Mouse (Mus musculus): ENCODE data around the gene Dpp9. TPM values are rescaled to one million over a fixed set of nuclear protein-coding genes. Genes with fewer than 3 reads are reported as not detected.
A peak's percentile ranks its signal among the peaks of the same experiment; 100 is the strongest.

The Dpp9 gene
- polyA plus RNA-seq, 1 experiment from 2014 or later: 40.9 TPM

DNA sequence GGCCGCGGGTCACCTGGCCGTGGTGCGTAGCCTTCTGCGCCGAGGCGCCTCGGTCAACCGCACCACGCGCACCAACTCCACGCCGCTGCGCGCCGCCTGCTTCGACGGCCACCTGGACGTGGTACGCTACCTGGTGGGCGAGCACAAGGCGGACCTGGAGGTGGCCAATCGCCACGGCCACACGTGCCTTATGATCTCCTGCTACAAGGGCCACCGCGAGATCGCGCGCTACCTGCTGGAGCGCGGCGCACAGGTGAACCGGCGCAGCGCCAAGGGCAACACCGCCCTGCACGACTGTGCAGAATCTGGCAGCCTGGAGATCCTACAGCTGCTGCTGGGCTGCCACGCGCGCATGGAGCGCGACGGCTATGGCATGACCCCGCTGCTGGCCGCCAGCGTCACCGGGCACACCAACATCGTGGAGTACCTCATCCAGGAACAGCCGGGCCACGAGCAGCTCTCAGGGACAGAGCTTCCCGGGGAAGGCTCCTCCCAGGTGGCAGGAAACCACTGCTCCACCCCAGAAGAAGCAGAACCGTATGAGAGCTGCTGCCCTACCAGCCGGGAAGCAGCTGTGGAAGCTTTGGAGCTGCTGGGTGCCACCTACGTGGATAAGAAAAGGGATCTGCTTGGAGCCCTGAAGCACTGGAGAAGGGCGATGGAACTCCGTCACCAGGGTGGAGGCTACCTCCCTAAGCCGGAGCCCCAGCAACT, 38.6 kb upstream of the Dpp9 start:
- H3K4me3 ChIP-seq (replicated peaks): peak overlapping the region; percentile 69
- peak overlapping the region; percentile 50 for H3K9ac ChIP-seq
- no peak for ATAC-seq (ENCODE audit: insufficient number of reproducible peaks, low FRiP score, low TSS enrichment, low read depth)
- H3K4me1 ChIP-seq: peaks cover 61% of the 10 kb centered on the region
- H3K27me3 ChIP-seq: no peaks in the 10 kb centered on the region
- 8% methylated on average over 58 of the region's 58 CpGs for WGBS
- peak overlapping the region; percentile 97 for H3K4me2 ChIP-seq (replicated peaks)
- H3K27ac ChIP-seq (replicated peaks): 0 out of 2 replicates have a peak overlapping the region, but pooled peaks have one; percentile 58
- H3K9me3 ChIP-seq (replicated peaks): no peaks in the 10 kb centered on the region
- peaks cover 42% of the 10 kb centered on the region for H3K36me3 ChIP-seq

DNA sequence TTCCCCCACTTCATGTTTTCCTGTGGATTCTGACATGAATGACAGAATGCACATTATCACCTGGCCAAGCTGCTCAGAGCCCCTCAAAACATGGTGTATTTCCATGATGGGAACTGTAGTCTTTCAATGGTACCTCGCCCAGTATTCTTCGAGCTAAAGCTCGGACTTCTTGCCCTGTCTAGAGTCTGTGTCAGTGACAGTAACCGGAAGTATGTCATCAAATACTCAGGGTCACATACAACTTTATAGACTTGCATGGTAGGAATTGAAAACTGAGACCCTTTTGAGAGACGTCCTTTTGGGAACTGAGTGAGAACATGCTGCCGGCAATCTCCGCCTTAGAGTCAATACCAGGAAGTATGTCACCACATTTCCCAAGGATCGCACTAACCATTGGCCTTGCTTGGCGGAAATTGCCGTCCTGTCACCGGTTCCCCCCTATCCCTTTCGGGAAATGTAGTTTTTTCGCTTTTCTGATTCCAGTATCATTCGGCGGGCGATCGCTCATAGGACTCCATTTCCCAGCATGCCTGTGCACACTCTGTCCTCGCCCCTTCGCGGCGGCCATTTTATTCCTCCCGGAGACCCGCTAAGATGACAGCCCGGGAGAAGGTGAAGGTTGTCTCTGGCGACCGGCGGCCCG, 37.7 kb upstream of the Dpp9 start, which contains the start of gene Fem1a:
Gene Fem1a (plus strand): TSS at position 572 of the 643 bp plus-strand sequence.
- H3K9me3 ChIP-seq (replicated peaks): no peaks in the 10 kb centered on the region
- H3K27ac ChIP-seq (replicated peaks): peak within 1 kb of the TSS; percentile 95
- peaks cover 53% of the 10 kb centered on the region for H3K4me1 ChIP-seq
- WGBS: under 1% methylated on average over 28 of the region's 28 CpGs
- H3K9ac ChIP-seq: peak within 1 kb of the TSS; percentile 50
- H3K27me3 ChIP-seq: no peaks in the 10 kb centered on the region
- H3K4me2 ChIP-seq (replicated peaks): peak within 1 kb of the TSS; percentile 97
- ATAC-seq (ENCODE audit: insufficient number of reproducible peaks, low FRiP score, low TSS enrichment, low read depth): peak; percentile 90
- H3K4me3 ChIP-seq (replicated peaks): peak within 1 kb of the TSS; percentile 69
- peaks cover 34% of the 10 kb centered on the region for H3K36me3 ChIP-seq

- Histone ChIP-seq H3K4me2 (replicated peaks) (peak overlapping the region; percentile 65), H3K4me1 (peaks cover 51% of the 10 kb centered on the region), H3K9ac (peak overlapping the region; percentile 24), H3K9me3 (replicated peaks) (no peaks in the 10 kb centered on the region), H3K4me3 (replicated peaks) (peak overlapping the region; percentile 69), H3K27ac (replicated peaks) (peak overlapping the region; percentile 95), H3K27me3 (no peaks in the 10 kb centered on the region), H3K36me3 (peaks cover 29% of the 10 kb centered on the region)
- ATAC-seq (ENCODE audit: insufficient number of reproducible peaks, low FRiP score, low TSS enrichment, low read depth): peak; percentile 92
- WGBS: under 1% methylated on average over 32 of the region's 32 CpGs
These were observed 37.1 kb upstream of the Dpp9 start for GRCm38 (mm10) chr17:56255863-56256238.

GRCm38 (mm10) chr17:56255429-56255828, 36.7 kb upstream of the Dpp9 start:
- Histone ChIP-seq H3K27ac (replicated peaks) (peak overlapping the region; percentile 77), H3K36me3 (peaks cover 25% of the 10 kb centered on the region), H3K27me3 (no peaks in the 10 kb centered on the region), H3K9ac (no peak overlapping the region), H3K9me3 (replicated peaks) (no peaks in the 10 kb centered on the region), H3K4me3 (replicated peaks) (peak overlapping the region; percentile 69), H3K4me1 (peaks cover 47% of the 10 kb centered on the region), H3K4me2 (replicated peaks) (peak overlapping the region; percentile 65)
- 17% methylated on average over 9 of the region's 9 CpGs for WGBS
- no peak for ATAC-seq (ENCODE audit: insufficient number of reproducible peaks, low FRiP score, low TSS enrichment, low read depth)

DNA sequence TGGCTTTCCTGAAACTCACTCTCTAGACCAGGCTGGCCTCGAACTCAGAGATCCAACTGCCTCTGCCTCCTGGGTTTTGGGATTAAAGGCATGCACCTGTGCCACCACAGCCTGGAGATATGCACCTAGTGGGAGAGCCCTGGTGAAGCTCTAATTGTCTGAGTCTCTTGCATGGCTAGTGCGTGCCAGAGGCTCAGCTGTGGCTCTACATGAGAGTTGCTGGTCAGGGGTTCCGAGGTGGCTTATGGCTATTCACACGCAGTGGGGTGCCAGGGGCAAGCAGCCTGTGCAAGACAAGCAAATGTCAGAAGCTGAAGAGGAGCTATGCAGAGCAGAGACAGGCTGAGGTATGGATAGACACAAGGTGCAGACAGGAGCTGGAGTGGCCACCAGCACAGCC, 36.0 kb upstream of the Dpp9 start:
- H3K9ac ChIP-seq: no peak overlapping the region; the same call in 1 of the 2 replicates
- peaks cover 18% of the 10 kb centered on the region for H3K36me3 ChIP-seq
- H3K27ac ChIP-seq (replicated peaks): no peak overlapping the region
- peaks cover 39% of the 10 kb centered on the region for H3K4me1 ChIP-seq
- no peak overlapping the region for H3K4me2 ChIP-seq (replicated peaks)
- H3K4me3 ChIP-seq (replicated peaks): no peak overlapping the region
- WGBS: 79% methylated on average over 4 of the region's 4 CpGs
- H3K9me3 ChIP-seq (replicated peaks): no peaks in the 10 kb centered on the region
- no peak for ATAC-seq (ENCODE audit: insufficient number of reproducible peaks, low FRiP score, low TSS enrichment, low read depth)
- H3K27me3 ChIP-seq: no peaks in the 10 kb centered on the region

GRCm38 (mm10) chr17:56251136-56251829, 32.6 kb upstream of the Dpp9 start:
- H3K4me1 ChIP-seq: peaks cover 15% of the 10 kb centered on the region; the same call in 1 of the 2 replicates
- 26% methylated on average over 6 of the region's 6 CpGs for WGBS
- no peak for ATAC-seq (ENCODE audit: insufficient number of reproducible peaks, low FRiP score, low TSS enrichment, low read depth)
- H3K9me3 ChIP-seq (replicated peaks): no peaks in the 10 kb centered on the region
- no peak overlapping the region for H3K4me2 ChIP-seq (replicated peaks)
- no peak overlapping the region for H3K9ac ChIP-seq
- no peaks in the 10 kb centered on the region for H3K36me3 ChIP-seq
- H3K4me3 ChIP-seq (replicated peaks): no peak overlapping the region
- H3K27me3 ChIP-seq: no peaks in the 10 kb centered on the region
- no peak overlapping the region for H3K27ac ChIP-seq (replicated peaks)

- no peak overlapping the region for H3K9ac ChIP-seq
- no peak for ATAC-seq (ENCODE audit: insufficient number of reproducible peaks, low FRiP score, low TSS enrichment, low read depth)
- H3K4me2 ChIP-seq (replicated peaks): no peak overlapping the region
- WGBS: 52% methylated on average over 7 of the region's 7 CpGs
- no peaks in the 10 kb centered on the region for H3K36me3 ChIP-seq
- no peak overlapping the region for H3K27ac ChIP-seq (replicated peaks)
- H3K4me1 ChIP-seq: no peaks in the 10 kb centered on the region
- peaks cover 12% of the 10 kb centered on the region for H3K27me3 ChIP-seq
- no peak overlapping the region for H3K4me3 ChIP-seq (replicated peaks)
- H3K9me3 ChIP-seq (replicated peaks): no peaks in the 10 kb centered on the region
These were observed 26.9 kb upstream of the Dpp9 start for GRCm38 (mm10) chr17:56245608-56246007.

- Histone ChIP-seq H3K4me3 (replicated peaks) (no peak overlapping the region), H3K9ac (no peak overlapping the region), H3K27me3 (peaks cover 12% of the 10 kb centered on the region), H3K27ac (replicated peaks) (no peak overlapping the region), H3K4me2 (replicated peaks) (no peak overlapping the region), H3K36me3 (no peaks in the 10 kb centered on the region), H3K4me1 (no peaks in the 10 kb centered on the region), H3K9me3 (replicated peaks) (no peaks in the 10 kb centered on the region)
- ATAC-seq (ENCODE audit: insufficient number of reproducible peaks, low FRiP score, low TSS enrichment, low read depth): no peak; the same call in 1 of the 2 replicates
- WGBS: under 1% methylated on average over 33 of the region's 33 CpGs
These were observed 23.1 kb upstream of the Dpp9 start for GRCm38 (mm10) chr17:56241541-56242401.

GRCm38 (mm10) chr17:56233818-56234469, 15.2 kb upstream of the Dpp9 start:
- H3K9me3 ChIP-seq (replicated peaks): no peaks in the 10 kb centered on the region
- H3K4me3 ChIP-seq (replicated peaks): no peak overlapping the region
- H3K36me3 ChIP-seq: no peaks in the 10 kb centered on the region
- WGBS: 5% methylated on average over 14 of the region's 14 CpGs
- H3K4me1 ChIP-seq: no peaks in the 10 kb centered on the region
- ATAC-seq (ENCODE audit: insufficient number of reproducible peaks, low FRiP score, low TSS enrichment, low read depth): 0 out of 2 replicates have a peak, but pooled peaks have one; percentile 53
- no peak overlapping the region for H3K9ac ChIP-seq
- H3K4me2 ChIP-seq (replicated peaks): no peak overlapping the region
- no peak overlapping the region for H3K27ac ChIP-seq (replicated peaks)
- H3K27me3 ChIP-seq: no peaks in the 10 kb centered on the region

- H3K27me3 ChIP-seq: no peaks in the 10 kb centered on the region
- H3K9ac ChIP-seq: no peak overlapping the region
- H3K4me3 ChIP-seq (replicated peaks): no peak overlapping the region
- H3K36me3 ChIP-seq: no peaks in the 10 kb centered on the region
- no peak overlapping the region for H3K27ac ChIP-seq (replicated peaks)
- WGBS: 38% methylated on average over 8 of the region's 8 CpGs
- H3K4me1 ChIP-seq: no peaks in the 10 kb centered on the region
- H3K9me3 ChIP-seq (replicated peaks): no peaks in the 10 kb centered on the region
- H3K4me2 ChIP-seq (replicated peaks): no peak overlapping the region
- no peak for ATAC-seq (ENCODE audit: insufficient number of reproducible peaks, low FRiP score, low TSS enrichment, low read depth)
These were observed 14.7 kb upstream of the Dpp9 start for GRCm38 (mm10) chr17:56233389-56233788.
